Mouse (Mus musculus): ENCODE data around the gene Itpr2. TPM values are rescaled to one million over a fixed set of nuclear protein-coding genes. Genes with fewer than 3 reads are reported as not detected.

The Itpr2 gene
- total RNA-seq, 2 experiments from 2014 or later, result 30.1 to 34.3 TPM

DNA sequence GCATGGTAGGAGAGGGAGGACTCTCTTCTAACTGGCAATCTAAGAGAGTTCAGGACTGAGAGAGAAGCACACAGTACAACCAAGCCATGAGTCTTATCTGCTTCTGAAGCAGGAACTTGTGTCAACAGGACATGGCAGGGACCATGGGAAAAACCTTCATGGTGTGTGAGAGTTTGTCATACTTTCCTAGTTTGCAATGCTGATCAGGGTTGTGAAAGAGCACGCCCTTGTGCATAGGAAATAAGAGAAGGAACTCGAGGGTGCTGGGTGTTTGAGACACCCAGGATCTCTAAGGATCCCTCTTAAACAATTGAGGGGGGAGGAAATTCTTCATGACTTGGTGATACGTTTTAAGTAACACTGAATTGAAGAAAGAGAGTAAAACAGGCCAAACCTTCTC, 172.9 kb downstream of the Itpr2 start:
- DNase-seq, result no peak
- intact Hi-C loops (cut with DNase I), result no loop called here

GRCm38 (mm10) chr6:146326631-146327030, 175.4 kb downstream of the Itpr2 start:
- DNase-seq, result no peak
- intact Hi-C loops (cut with DNase I), result no loop called here

DNA sequence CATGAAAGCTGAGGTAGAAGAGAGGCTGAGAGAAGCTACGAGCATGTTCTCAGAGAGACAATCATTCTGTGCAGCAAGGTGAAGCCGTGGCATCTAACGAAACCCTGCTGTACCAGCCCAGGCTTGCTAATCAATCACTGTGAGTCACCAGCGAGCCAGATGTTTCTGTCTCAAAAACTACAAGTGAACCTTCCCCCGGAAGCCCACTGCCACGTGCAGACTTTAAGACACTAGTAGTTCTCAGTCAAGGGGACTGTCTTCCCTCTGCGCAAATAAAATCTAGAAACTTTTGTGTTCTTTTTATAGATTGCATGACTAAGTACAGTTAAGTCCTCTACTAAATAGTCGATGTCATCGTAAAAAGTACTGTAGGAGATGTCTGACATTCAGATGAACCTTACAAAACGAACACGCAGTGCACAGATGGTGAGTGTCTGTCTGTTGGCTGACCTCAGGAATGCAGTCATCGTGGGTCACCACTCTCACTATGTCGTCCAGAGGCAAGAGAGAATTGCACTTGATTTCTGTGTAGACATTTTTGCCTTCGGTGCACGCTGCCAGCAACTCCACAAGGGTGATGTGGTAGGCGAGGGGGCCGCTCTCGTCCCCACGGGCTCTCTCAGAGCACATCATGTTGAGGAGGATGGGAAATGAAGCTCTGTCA, 177.3 kb downstream of the Itpr2 start:
- intact Hi-C loops (cut with DNase I), result no loop called here
- peak in 1 of 2 experiments; percentile 32 for DNase-seq

GRCm38 (mm10) chr6:146322555-146322954, 179.5 kb downstream of the Itpr2 start:
- no peak for DNase-seq
- intact Hi-C loops (cut with DNase I), result no loop called here

DNA sequence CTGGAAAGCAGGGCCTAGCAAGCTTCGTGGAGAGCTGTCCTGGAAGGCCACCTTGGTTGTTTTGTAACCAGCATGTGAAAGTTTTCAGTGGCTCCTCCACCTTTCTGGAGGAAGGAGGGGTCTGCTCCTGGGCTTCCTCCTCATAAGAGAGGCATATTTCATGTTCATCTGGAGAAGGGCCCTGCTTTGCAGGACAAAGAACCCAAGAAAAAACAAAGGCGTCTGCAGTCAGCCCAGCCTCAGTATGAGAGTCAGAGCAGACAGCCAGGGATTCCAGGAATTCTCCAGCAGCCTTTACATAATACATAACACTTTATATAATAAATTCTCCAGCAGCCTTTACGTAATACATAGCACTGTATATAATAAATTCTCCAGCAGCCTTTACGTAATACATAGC, 180.1 kb downstream of the Itpr2 start:
- intact Hi-C loops (cut with DNase I), result no loop called here
- no peak for DNase-seq

GRCm38 (mm10) chr6:146316415-146316814, 185.6 kb downstream of the Itpr2 start:
- no peak for DNase-seq
- intact Hi-C loops (cut with DNase I), result no loop called here

DNA sequence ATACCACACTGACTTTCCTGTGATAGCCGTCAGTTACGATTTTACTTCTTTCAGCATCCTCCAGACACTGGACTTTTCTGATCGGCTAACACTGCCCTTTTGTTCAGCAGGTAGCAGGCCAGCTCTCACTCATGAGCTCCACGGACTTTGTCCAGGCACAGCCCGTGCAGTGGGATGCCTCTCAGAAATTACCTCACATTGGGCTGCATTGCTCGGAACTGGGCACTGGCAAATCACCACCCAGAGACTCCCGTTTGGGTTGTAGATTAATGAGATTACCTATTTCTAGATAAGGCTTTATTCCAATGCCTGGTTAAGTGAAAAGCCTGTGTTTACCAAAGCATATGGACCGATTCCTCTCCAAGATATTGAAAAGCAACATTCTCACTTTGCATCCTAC, 186.9 kb downstream of the Itpr2 start:
- DNase-seq, result no peak
- intact Hi-C loops (cut with DNase I), result no loop called here

DNA sequence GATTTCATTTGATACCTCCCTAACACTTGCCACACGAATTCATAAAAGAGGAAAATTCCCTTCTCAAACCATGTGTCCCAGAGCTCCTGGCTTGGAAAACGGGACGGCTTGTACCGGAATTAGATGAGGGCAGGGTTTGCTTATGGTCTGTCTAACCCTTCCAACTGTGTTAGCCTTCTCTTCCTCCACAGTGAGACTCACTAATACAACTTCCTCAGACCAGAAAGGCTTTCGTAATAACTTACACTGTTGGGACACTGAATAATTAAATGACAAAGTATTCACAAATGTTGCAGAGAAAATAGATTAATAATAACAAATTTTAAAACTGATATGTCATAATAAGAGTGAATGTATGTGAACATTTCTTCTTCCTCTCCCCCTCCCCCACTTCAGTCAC, 187.7 kb downstream of the Itpr2 start:
- no peak for DNase-seq
- intact Hi-C loops (cut with DNase I), result no loop called here

GRCm38 (mm10) chr6:146313396-146313795, 188.6 kb downstream of the Itpr2 start:
- no peak for DNase-seq
- intact Hi-C loops (cut with DNase I), result no loop called here

- intact Hi-C loops (cut with DNase I), result no loop called here
- no peak for DNase-seq
Observed at GRCm38 (mm10) chr6:146310210-146310609, 191.8 kb downstream of the Itpr2 start.

DNA sequence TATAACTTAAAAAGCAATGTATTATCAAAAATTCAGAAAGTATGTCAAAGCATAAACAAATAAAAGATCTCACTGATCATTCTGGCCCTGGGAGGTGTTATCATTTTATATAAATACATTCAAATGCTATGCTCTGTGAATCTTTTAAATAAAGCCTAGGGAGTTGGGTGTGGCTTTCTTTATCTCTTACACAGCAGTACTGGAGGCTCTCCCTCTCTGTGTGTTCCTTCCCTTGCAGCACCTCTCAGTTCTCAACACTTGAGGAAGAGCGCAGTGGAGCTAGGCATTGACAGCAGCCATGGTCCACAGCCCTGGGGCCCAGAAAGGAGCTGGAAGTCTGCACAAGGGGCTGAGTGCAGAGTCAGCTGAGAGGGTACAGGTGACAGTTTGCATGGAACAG, 192.7 kb downstream of the Itpr2 start:
- DNase-seq, result no peak
- intact Hi-C loops (cut with DNase I), result no loop called here

DNA sequence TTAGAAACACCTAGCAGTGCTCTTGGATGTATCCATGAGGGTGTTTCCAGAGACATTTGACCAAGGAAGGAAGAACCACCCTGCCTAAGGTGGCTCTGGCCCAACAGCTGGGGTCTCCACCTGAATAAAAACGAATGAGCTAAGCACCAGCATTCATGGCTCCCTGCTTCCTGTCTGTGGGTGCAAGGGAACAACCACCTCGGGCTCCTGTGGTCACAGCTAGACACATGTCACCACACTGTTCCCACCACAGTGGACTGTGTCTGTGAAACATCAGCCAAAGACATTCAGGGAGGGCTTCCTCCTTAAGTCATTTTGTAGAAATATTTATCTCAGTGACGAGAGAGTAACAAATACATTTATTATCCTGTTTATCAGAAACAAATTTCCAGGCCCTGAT, 196.0 kb downstream of the Itpr2 start:
- no peak for DNase-seq
- intact Hi-C loops (cut with DNase I), result no loop called here

DNA sequence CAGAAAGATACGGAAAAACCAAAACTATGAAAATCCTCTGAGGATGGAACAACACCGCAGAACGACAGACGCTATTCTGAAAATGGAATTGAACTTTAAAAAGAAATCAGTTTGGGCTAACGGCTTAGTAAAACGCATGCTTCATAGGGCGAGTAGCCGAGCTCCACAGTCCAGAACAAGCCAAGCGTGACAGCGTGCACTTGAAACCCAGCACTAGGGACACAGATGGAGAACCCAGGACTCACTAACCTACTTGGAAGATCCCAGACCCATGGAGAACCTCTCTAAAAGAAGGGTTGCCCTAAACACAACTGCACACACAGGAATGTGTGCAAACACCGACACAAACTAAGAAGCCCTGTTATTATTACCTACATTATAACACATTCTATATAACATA, 197.9 kb downstream of the Itpr2 start:
- intact Hi-C loops (cut with DNase I), result no loop called here
- no peak for DNase-seq

- DNase-seq, result no peak
- intact Hi-C loops (cut with DNase I), result no loop called here
Observed at GRCm38 (mm10) chr6:146303336-146303735, 198.7 kb downstream of the Itpr2 start.

GRCm38 (mm10) chr6:146302574-146303130, 199.4 kb downstream of the Itpr2 start:
- DNase-seq, result no peak
- intact Hi-C loops (cut with DNase I), result no loop called here

DNA sequence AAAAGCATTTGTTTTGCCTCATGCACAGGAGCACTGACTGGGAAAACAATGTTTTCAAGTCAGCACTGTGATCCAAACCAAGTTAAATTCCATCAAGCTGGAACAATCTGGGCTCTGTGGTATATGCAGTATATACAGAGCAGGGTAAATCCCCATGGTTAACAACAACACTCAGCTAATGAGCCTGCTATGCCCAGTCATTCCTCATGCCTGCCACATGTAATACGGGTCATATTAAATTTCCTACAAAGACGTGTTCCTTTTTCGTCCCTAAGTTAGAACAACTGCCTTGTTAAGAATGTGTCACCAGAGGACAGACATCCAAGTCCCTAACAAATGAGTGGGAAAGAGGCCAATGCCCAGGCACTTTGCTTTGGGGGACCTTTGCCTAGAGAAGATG, 199.9 kb downstream of the Itpr2 start:
- intact Hi-C loops (cut with DNase I), result no loop called here
- no peak for DNase-seq

- no peak for DNase-seq
- intact Hi-C loops (cut with DNase I), result no loop called here
Observed at GRCm38 (mm10) chr6:146300961-146301360, 201.1 kb downstream of the Itpr2 start.

- DNase-seq, result peak in 1 of 2 experiments; percentile 20
- intact Hi-C loops (cut with DNase I), result no loop called here
Observed at GRCm38 (mm10) chr6:146298712-146299111, 203.3 kb downstream of the Itpr2 start.

- intact Hi-C loops (cut with DNase I), result no loop called here
- no peak for DNase-seq
Observed at GRCm38 (mm10) chr6:146291036-146291435, 211.0 kb downstream of the Itpr2 start.

DNA sequence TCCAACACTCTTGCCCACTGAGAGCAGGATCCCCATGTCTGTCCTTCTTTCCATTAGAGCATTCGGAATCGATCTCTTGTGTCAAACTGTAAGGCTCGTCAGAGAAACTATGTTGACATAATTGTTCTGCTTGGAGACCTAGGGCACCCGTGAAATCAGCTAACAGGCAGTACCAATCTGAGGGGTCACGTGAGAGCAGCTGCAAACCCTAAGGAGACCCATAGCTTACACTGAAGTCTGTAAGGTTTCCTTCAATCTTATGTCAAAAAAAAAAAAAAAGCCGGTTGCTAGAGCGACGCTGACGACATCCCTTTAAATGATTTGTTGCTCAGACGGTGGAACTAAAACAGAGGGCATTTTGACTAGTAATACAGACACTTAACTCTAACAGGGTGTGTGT, 212.2 kb downstream of the Itpr2 start:
- DNase-seq, result no peak
- intact Hi-C loops (cut with DNase I), result no loop called here

DNA sequence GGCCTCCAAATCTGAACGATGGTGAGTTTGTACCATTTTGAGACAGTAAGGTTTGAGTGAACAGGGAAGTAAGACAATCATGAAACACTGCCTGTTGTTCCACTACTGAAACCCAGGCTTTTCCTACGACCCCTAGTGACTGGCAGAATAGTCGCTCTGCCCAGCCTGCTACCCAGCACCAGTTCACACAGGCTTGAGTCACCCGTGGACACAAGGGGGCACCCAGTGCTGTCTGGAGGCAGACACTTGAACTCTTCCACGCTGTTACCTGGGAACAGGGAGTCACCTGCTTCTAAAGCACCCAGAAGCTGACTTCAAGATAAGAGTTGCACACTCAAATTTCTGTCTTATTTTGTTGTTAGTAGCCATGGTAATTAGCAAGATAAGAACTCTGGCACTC, 213.8 kb downstream of the Itpr2 start:
- intact Hi-C loops (cut with DNase I), result no loop called here
- no peak for DNase-seq

DNA sequence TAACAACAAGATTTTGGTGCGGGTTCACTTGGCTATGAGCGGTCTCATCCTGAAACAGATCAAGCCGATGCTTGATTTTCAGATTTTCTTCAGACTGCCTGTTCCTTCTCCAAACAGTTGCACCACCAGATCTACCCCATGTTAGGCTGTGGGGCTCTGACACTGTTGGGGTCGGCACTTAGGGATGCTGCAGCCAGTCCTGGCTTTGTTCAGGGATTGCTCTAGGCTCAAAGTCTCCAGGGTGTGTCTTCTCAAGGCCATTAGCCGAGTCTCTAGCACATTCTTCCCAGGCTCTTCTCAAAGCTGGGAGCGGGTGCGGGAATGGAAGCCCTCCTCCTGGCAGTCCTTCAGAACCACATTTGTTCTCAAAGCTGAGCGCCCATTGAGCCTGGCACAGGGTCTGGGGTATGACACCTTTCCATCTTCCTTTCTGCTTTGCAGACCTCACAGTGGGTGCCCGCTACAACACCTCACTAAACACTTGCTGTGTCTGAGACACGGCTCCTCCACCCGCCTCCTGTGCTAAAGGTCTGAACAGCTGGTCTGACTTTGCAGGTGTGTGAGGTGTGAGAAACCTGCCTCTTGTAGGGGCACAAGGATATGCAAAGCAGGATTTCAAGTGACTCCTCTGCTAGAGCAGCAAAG, 217.0 kb downstream of the Itpr2 start:
- intact Hi-C loops (cut with DNase I), result no loop called here

More for the DNA sequence above, 217.0 kb downstream of the Itpr2 start:
- no peak for DNase-seq
